Mouse (Mus musculus) olfactory bulb, adult 2 months (tissue): ENCODE measurements around the gene Cep63. TPM values are rescaled to one million over a fixed set of nuclear protein-coding genes. Genes with fewer than 3 reads are reported as not detected.
A peak's percentile ranks its signal among the peaks of the same experiment; 100 is the strongest.

Experiments used
- H3K27ac ChIP-seq: fragments of 200-500 bp; 2 replicates; pipeline ENCODE4 v1.5.1; 2012; ENCODE audit warnings: low read depth, low read length; ENCODE audit not compliant: insufficient read depth
- H3K4me1 ChIP-seq: fragments of 200-500 bp; 2 replicates; pipeline ENCODE4 v1.6.1; 2012; ENCODE audit warnings: low read length; ENCODE audit not compliant: control insufficient read depth, insufficient read depth
- H3K4me3 ChIP-seq: fragments of 200-500 bp; 2 replicates; pipeline ENCODE4 v1.5.1; 2012; ENCODE audit warnings: mild to moderate bottlenecking, low read depth, low read length, moderate library complexity; ENCODE audit not compliant: insufficient read depth
- CTCF ChIP-seq: fragments of 200-500 bp; IDR thresholded peaks from 2 replicates; pipeline ENCODE4 v1.5.1; 2012; ENCODE audit warnings: low read depth, mild to moderate bottlenecking, low read length, moderate library complexity; ENCODE audit not compliant: insufficient read depth
- POLR2A ChIP-seq: fragments of 200-500 bp; IDR thresholded peaks from 2 replicates; pipeline ENCODE4 v1.6.1; 2012; ENCODE audit warnings: mild to moderate bottlenecking, low read depth, low read length, moderate library complexity; ENCODE audit not compliant: insufficient read depth
- WGBS: fragments of 180-500 bp; shearing (Covaris S2); methylation state at CpG from one replicate; pipeline ENCODE4 v1.1.7; 2018; 5-methylcytosine and 5-hydroxymethylcytosine counted together
- polyA plus RNA-seq: library from polyadenylated mRNA; stranded (reverse); fragments of >200 nt; gene quantifications from 2 replicates; pipeline ENCODE4 v1.2.4, GENCODE M21; 2012; ENCODE audit warnings: low replicate concordance; ENCODE audit not compliant: missing spikeins, insufficient read depth, insufficient read length

The Cep63 gene
- polyA plus RNA-seq, 1 experiment, result not detected

DNA sequence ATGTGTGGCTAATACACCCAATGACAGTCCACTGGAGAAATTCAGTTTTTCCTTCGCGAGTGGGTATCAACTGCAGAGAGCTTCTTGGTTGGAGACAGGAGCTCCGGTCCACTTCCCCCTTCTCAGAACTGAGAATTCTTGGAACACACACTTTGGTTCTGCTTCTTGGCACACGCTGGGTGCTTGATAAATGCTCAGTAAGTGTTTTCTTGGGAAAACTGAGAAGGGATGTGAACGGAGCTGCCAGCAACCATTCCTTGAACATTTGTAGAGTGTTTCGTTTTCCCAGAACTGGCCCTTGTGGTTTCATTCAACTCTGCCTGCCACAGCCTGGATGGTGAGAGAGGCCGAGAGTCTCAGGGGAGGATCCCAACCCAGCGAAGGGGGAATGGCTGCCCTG is 77.1 kb downstream of the Cep63 start:
- no peak for TF ChIP-seq CTCF
- no peak for TF ChIP-seq POLR2A
- WGBS, result 64% methylated on average over 8 of the region's 8 CpGs
- Histone ChIP-seq H3K27ac (no peak overlapping the region), H3K4me1 (peaks cover 14% of the 10 kb centered on the region), H3K4me3 (no peak overlapping the region)

DNA sequence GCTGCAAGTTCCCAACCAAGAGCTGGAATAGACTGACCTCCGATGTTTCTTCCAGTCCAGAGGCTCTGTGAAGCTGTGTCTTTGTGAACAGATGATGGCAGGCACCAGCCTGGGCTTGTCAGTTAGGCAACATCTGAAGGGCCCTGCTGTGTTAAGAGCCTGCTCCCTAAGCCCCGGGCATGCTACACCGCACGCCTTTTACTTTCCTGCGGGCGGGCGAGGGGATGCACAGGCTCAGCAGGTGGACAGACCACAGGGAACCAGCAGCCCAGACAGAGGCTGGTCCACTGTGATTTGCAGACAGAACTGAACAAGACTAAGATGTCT is 79.3 kb downstream of the Cep63 start:
- TF ChIP-seq POLR2A (no peak), CTCF (no peak)
- 74% methylated on average over 7 of the region's 7 CpGs for WGBS
- no peak overlapping the region for H3K27ac ChIP-seq

DNA sequence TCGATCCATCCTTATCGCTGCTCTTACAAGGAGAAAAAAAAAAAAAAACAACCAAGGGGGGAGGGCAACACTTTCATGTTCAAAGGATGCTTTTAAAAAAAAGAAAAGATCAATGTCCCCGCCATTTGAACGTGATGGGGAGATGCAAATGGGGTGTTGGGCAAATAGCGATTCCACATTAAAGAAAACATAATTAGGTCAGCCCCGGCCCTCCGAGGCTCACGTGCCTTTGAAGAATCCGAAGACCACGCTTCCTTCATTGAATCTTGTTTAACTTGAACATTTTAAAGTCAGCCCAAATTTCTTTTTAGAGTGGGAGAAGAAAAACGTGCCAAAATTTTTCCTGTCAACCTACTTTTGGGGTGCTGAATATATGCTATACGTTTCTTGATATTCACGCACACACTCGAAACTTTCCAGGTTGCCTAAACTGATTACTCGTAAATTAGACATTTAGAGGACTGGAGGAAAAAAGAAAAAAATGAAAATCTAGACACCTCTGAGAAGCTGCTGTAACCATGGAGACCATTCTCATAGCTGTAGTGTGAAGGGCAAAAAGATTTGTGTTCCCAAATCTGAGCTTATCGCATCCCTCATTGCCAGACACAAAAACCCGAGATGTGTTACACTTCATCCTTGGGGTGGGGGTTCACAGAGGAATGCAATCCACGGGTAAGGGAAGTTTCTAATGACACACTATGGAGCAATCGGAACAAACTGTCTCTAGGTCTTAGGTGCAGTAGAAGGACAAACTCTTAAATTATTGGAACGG is 79.9 kb downstream of the Cep63 start:
- no peak overlapping the region for H3K4me3 ChIP-seq
- TF ChIP-seq POLR2A (no peak), CTCF (no peak)

More for the DNA sequence above, 79.3 kb downstream of the Cep63 start:
- Histone ChIP-seq H3K4me3 (no peak overlapping the region), H3K4me1 (peaks cover 19% of the 10 kb centered on the region)

DNA sequence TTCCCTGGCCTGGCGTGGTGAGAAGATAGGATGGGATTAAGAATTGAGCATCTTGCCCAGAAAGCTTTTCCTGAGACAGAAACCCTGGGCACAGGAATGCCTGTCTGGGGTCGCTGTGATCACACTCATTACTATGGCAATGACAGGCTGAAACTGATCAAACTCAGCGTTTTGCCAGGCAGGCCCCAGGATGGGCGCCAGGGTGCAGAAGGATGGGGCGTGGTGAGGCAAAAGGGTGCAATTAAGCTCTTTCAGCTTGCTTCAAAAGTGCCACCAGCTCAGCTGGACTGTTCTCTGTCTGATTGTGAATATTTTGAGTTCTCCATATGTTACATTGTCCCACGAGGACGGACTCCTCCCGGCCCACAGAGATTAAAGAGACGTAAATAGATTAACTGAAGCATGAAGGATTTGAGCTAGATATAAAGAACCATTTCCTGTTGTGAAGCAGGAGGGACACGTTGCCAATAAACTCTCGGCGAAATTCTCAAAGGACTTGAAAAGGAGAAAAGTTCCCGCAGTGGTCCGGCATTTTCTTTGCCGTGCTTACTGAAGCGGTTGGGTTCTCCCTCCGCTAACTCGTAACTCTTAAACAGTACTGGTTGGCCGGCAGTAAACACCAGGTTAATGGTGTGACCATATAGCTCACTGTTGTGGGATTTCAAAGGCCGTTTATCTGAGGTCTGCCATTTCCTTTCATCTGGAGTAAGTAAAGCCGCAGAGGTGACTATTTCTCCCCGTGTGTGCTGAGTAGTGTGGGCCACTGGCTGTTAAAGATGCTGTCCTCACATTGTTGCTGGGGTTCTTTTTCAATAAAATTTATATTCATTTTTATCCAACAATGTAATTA is 80.7 kb downstream of the Cep63 start:
- Histone ChIP-seq H3K4me3 (no peak overlapping the region), H3K27ac (no peak overlapping the region), H3K4me1 (peaks cover 19% of the 10 kb centered on the region)
- TF ChIP-seq CTCF (no peak), POLR2A (no peak)
- 17% methylated on average over 22 of the region's 22 CpGs for WGBS

More for the DNA sequence above, 79.9 kb downstream of the Cep63 start:
- 41% methylated on average over 20 of the region's 20 CpGs for WGBS
- peaks cover 19% of the 10 kb centered on the region for H3K4me1 ChIP-seq
- H3K27ac ChIP-seq, result no peak overlapping the region

DNA sequence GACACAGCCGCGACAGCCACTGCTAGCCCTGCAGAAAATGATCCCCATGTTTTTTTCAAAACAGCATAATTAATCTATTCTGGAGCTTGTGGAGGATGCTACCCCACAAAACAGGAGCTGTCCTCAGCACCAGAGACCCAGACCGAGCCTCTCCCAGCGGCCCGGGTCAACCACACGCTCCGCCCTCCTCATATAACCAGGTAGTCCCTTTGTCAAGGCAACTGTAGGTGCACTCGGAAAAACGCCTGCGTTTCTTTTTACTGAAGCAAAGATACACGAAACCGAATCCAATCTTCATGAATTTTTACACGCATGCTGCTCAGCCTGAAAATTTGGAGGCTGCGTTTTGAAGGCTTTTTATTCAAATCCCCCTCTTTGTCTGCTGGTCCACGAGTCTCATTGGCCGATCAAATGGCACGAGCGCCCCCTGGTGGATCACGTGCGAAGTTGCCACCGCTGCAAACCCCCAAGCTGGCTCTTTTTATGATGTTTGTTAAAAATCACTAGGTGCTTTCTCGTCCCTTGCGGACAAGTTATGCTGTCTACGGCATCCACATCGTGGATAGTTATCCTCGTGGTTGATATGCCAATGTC is 81.5 kb downstream of the Cep63 start:
- H3K27ac ChIP-seq, result no peak overlapping the region; the same call in 1 of the 2 replicates
- no peak for TF ChIP-seq POLR2A
- TF ChIP-seq CTCF, result peak; percentile 89
- 0% methylated on average over 26 of the region's 26 CpGs for WGBS
- H3K4me1 ChIP-seq, result peaks cover 19% of the 10 kb centered on the region
- peak overlapping the region; percentile 28; the same call in 1 of the 2 replicates for H3K4me3 ChIP-seq

DNA sequence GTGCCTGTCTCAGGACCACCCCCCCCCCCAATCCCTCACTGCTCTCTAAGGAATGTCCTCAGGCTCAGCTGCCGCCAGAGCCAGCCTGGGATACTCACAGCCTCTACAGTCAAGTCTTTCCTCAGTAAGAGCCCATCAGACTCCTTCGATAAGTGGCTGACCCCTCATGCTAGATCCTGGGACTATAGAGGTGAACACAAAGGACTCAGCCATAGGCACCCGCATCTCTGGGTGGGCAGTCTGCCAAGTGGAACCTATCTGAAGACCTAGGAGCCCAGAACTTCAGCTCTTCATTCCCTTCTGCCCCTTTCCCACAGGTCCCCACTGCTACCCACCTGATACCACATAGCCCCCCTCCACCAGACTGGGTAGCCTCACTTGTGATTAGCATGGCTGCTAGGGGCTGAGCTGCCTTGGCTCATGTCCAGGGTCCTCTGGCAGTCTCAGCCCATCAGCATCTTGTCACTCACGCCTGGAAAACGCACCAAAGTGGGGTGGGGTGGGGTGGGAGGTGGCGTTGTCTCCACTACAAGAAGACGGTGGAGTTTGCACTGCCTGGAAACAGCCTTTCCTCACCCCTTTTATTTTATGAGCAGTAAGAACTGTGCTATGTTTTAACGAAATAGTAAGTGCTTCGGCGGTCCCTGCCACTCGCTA is 82.1 kb downstream of the Cep63 start:
- 14% methylated on average over 11 of the region's 11 CpGs for WGBS
- no peak for TF ChIP-seq POLR2A
- no peak for TF ChIP-seq CTCF
- no peak overlapping the region for H3K27ac ChIP-seq
- H3K4me1 ChIP-seq, result peaks cover 19% of the 10 kb centered on the region
- peak overlapping the region; percentile 28; the same call in 1 of the 2 replicates for H3K4me3 ChIP-seq

DNA sequence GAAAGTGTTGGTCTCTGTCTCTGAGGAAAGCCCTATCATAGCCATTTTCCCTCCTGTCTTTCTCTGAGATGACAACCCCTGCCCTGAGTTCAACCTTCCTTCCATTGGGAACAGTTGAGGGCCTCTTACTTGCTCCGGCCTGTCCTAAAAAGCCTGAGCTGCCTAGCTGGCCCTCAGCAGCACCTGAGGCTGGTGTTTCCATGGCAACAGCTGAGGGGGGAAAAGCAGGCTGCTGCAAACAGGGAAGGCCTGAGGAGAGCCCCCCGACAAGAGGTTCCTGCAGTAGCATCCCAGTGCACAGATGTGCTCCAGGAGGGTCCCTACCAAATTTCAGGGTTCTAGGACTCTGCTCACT is 82.6 kb downstream of the Cep63 start:
- peaks cover 19% of the 10 kb centered on the region for H3K4me1 ChIP-seq
- TF ChIP-seq POLR2A (no peak), CTCF (no peak)
- H3K27ac ChIP-seq, result no peak overlapping the region

DNA sequence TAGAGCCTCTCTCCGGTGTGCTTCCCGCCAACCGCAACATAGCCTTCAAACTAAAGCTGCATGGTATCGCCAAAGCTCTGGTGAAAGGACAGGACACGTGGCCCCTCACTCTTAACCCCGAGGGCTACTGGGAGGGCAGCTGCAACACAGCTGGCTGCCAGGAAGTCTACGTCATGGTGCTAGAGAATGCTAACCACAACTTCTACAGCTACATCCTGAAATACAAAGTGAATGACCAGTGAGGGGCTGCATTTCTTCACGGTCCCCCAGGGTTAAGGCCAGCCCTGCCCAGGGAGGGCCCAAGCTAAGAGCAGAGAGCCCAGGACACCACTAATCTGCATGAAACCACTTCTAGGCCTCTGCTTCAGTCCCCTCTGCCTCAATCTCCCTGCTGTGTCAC is 83.8 kb downstream of the Cep63 start:
- H3K4me1 ChIP-seq, result peaks cover 19% of the 10 kb centered on the region
- WGBS, result 86% methylated on average over 8 of the region's 8 CpGs
- no peak overlapping the region for H3K27ac ChIP-seq
- TF ChIP-seq CTCF (no peak), POLR2A (no peak)
- no peak overlapping the region for H3K4me3 ChIP-seq

More for the DNA sequence above, 82.6 kb downstream of the Cep63 start:
- H3K4me3 ChIP-seq, result no peak overlapping the region
- WGBS, result 83% methylated on average over 2 of the region's 2 CpGs

DNA sequence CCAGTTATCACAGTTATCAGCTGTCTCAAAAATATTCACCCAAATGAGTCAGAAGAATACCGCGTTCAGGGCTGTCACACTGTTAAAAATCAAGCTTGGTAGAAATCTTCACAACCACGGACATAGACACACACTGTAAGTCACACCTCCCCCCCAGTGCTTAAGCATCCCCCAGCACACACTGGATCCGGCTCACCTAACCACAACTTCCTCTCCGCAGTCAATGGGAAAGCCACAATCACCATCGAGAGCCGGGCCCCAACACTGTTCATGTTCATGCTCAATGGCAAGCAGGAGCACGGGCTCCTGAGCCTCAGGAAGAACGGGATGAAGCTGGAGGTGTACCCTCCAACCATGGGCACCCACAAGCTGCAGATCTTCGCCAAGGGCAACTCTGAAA is 84.7 kb downstream of the Cep63 start:
- H3K4me1 ChIP-seq, result peaks cover 19% of the 10 kb centered on the region
- WGBS, result 90% methylated on average over 10 of the region's 10 CpGs
- no peak overlapping the region for H3K4me3 ChIP-seq
- no peak overlapping the region for H3K27ac ChIP-seq
- TF ChIP-seq CTCF (no peak), POLR2A (no peak)
